Mouse (Mus musculus) lung, adult 2 months (tissue): ENCODE data around the gene Hspbap1.

Source experiments
- CTCF ChIP-seq: fragments of 200-500 bp; IDR thresholded peaks from 2 replicates; pipeline ENCODE4 v1.5.1; 2011; ENCODE audit warnings: mild to moderate bottlenecking, low read length, control low read depth; ENCODE audit not compliant: insufficient read depth
- POLR2A ChIP-seq: fragments of 200-500 bp; IDR thresholded peaks from 2 replicates; pipeline ENCODE4 v1.6.1; 2011; ENCODE audit warnings: low read depth, mild to moderate bottlenecking, control low read depth, low read length, borderline replicate concordance; ENCODE audit errors: extremely low read depth

DNA sequence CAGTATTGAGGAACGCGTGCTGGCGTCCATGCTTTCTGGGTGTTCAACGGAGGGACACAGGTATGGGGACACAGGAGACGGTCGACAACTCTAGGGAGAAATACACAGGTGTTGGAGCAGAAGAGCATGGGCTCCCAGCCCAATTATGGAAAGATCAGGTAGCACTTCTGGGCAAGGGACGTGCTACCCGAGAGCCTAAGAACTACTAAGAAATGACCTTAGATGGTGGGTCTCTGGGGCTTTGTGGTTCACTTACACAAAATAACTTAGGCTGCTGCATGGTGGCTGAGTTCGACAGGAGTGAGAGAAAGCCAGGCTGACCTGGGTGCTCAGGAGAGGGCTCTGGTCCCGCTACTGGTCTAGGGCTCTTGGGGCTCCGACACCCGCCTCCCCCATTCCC lies 101.7 kb downstream of the Hspbap1 start:
- TF ChIP-seq POLR2A (no peak), CTCF (no peak)
